Mouse (Mus musculus): ENCODE data around the gene Afap1l2. TPM values are rescaled to one million over a fixed set of nuclear protein-coding genes. Genes with fewer than 3 reads are reported as not detected.

Gene Afap1l2
- polyA plus RNA-seq, 1 experiment: 7.0 TPM

- Histone ChIP-seq H3K4me1 (ENCODE audit: control insufficient read depth, insufficient read depth, low read length) (no peaks in the 10 kb centered on the region), H3K4me3 (ENCODE audit: insufficient read depth, low read length) (no peak overlapping the region), H3K27ac (ENCODE audit: insufficient read depth, low read length) (no peak overlapping the region)
- TF ChIP-seq CTCF (IDR thresholded peaks at IDR 0.05; ENCODE audit: extremely low read depth, insufficient read depth, low read length): no peak
- TF ChIP-seq POLR2A (IDR thresholded peaks at IDR 0.05; ENCODE audit: extremely low read depth, insufficient read depth, low read length): no peak
These were observed 130.7 kb downstream of the Afap1l2 start for GRCm38 (mm10) chr19:56877364-56877763.

- TF ChIP-seq POLR2A (IDR thresholded peaks at IDR 0.05; ENCODE audit: extremely low read depth, insufficient read depth, low read length): no peak
- no peak for TF ChIP-seq CTCF (IDR thresholded peaks at IDR 0.05; ENCODE audit: extremely low read depth, insufficient read depth, low read length)
- H3K27ac ChIP-seq (ENCODE audit: insufficient read depth, low read length): no peak overlapping the region
- H3K4me3 ChIP-seq (ENCODE audit: insufficient read depth, low read length): no peak overlapping the region
- no peaks in the 10 kb centered on the region for H3K4me1 ChIP-seq (ENCODE audit: control insufficient read depth, insufficient read depth, low read length)
These were observed 133.3 kb downstream of the Afap1l2 start for GRCm38 (mm10) chr19:56874601-56875315.

- no peak within 1 kb of the TSS for H3K27ac ChIP-seq (ENCODE audit: insufficient read depth, low read length)
- H3K4me3 ChIP-seq (ENCODE audit: insufficient read depth, low read length): no peak within 1 kb of the TSS
- TF ChIP-seq CTCF (IDR thresholded peaks at IDR 0.05; ENCODE audit: extremely low read depth, insufficient read depth, low read length) (no peak), POLR2A (IDR thresholded peaks at IDR 0.05; ENCODE audit: extremely low read depth, insufficient read depth, low read length) (no peak)
- H3K4me1 ChIP-seq (ENCODE audit: control insufficient read depth, insufficient read depth, low read length): no peaks in the 10 kb centered on the region
These were observed 134.0 kb downstream of the Afap1l2 start, which contains the start of gene Vwa2 for GRCm38 (mm10) chr19:56873816-56874600. Vwa2 (plus strand) TSS chr19:56874249.

- no peak overlapping the region for H3K27ac ChIP-seq (ENCODE audit: insufficient read depth, low read length)
- no peak for TF ChIP-seq POLR2A (IDR thresholded peaks at IDR 0.05; ENCODE audit: extremely low read depth, insufficient read depth, low read length)
- no peak for TF ChIP-seq CTCF (IDR thresholded peaks at IDR 0.05; ENCODE audit: extremely low read depth, insufficient read depth, low read length)
- H3K4me1 ChIP-seq (ENCODE audit: control insufficient read depth, insufficient read depth, low read length): no peaks in the 10 kb centered on the region
- H3K4me3 ChIP-seq (ENCODE audit: insufficient read depth, low read length): no peak overlapping the region
These were observed 140.3 kb downstream of the Afap1l2 start for GRCm38 (mm10) chr19:56867701-56868100.

Other genes with a start within 250 kb of the Afap1l2 start
- gene Ccdc186, start 186.0 kb downstream of the Afap1l2 start, polyA plus RNA-seq (2012; rRNA removed): 15.9 and 17.1 TPM in 2 replicates
- gene Tdrd1, start 182.0 kb downstream of the Afap1l2 start, polyA plus RNA-seq (2012; rRNA removed): 0.19 and 0.25 TPM in 2 replicates
- gene Vwa2, start 134.0 kb downstream of the Afap1l2 start, polyA plus RNA-seq (2012; rRNA removed): 0.02 TPM in 1 of 2 replicates, not detected in the other